Mouse (Mus musculus) gastrocnemius, postnatal 4 days (tissue): ENCODE data around the gene Tmub2. TPM values are rescaled to one million over a fixed set of nuclear protein-coding genes. Genes with fewer than 3 reads are reported as not detected.
A peak's percentile ranks its signal among the peaks of the same experiment; 100 is the strongest.

Experiments used
- DNase-seq, 2 experiments: peaks; one replicate each; pipeline ENCODE4 v3.0.0; 2021 to 2022; ENCODE audit warnings: low spot score in 2 of 2, mixed read lengths in 2 of 2
- total RNA-seq, 2 experiments: library from RNA; stranded (reverse); gene quantifications; 2 replicates each; pipeline ENCODE4 v1.2.3; 2021

Gene Tmub2
- total RNA-seq, 2 experiments from 2014 or later = 25.9 to 26.3 TPM

GRCm38 (mm10) chr11:102297577-102298556, 13.1 kb downstream of the Tmub2 start:
- DNase-seq = no peak

GRCm38 (mm10) chr11:102299839-102300238, 15.1 kb downstream of the Tmub2 start:
- no peak for DNase-seq

GRCm38 (mm10) chr11:102304141-102304540, 19.4 kb downstream of the Tmub2 start:
- no peak for DNase-seq

- no peak for DNase-seq
These were observed 20.6 kb downstream of the Tmub2 start for GRCm38 (mm10) chr11:102305359-102305758.

GRCm38 (mm10) chr11:102308104-102308503, 23.4 kb downstream of the Tmub2 start:
- no peak for DNase-seq

GRCm38 (mm10) chr11:102308979-102309378, 24.2 kb downstream of the Tmub2 start:
- DNase-seq = peak; percentile 97 to 98

GRCm38 (mm10) chr11:102309821-102310617, 25.3 kb downstream of the Tmub2 start:
- no peak for DNase-seq

- DNase-seq = peak in 1 of 2 experiments; percentile 20
These were observed 26.3 kb downstream of the Tmub2 start for GRCm38 (mm10) chr11:102310768-102311695.

- no peak for DNase-seq
These were observed 27.2 kb downstream of the Tmub2 start for GRCm38 (mm10) chr11:102311966-102312365.

- DNase-seq = no peak
These were observed 27.9 kb downstream of the Tmub2 start for GRCm38 (mm10) chr11:102312586-102312985.

- DNase-seq = no peak
These were observed 29.6 kb downstream of the Tmub2 start for GRCm38 (mm10) chr11:102314321-102314720.

- DNase-seq = peak in 1 of 2 experiments; percentile 32
These were observed 31.2 kb downstream of the Tmub2 start for GRCm38 (mm10) chr11:102315690-102316571.

GRCm38 (mm10) chr11:102316572-102317297, 32.0 kb downstream of the Tmub2 start:
- DNase-seq = peak; percentile 82 to 89

- DNase-seq = peak in 1 of 2 experiments; percentile 77
These were observed 32.7 kb downstream of the Tmub2 start for GRCm38 (mm10) chr11:102317298-102317900.

- DNase-seq = peak; percentile 73 to 83
These were observed 33.3 kb downstream of the Tmub2 start for GRCm38 (mm10) chr11:102317901-102318575.

GRCm38 (mm10) chr11:102318576-102319409, 34.1 kb downstream of the Tmub2 start:
- peak in 1 of 2 experiments; percentile 68 for DNase-seq

- peak; percentile 81 to 89 for DNase-seq
These were observed 34.7 kb downstream of the Tmub2 start, which contains the start of gene Ubtf for GRCm38 (mm10) chr11:102319410-102319792. Gene Ubtf (minus strand): TSS chr11:102319742.
